Mouse (Mus musculus) lung, embryonic 16.5 days (tissue): ENCODE results near the gene Cfap54. TPM values are rescaled to one million over a fixed set of nuclear protein-coding genes. Genes with fewer than 3 reads are reported as not detected.

ENCODE experiments used
- polyA plus RNA-seq: library from polyadenylated mRNA; unstranded; fragments of >200 nt; fragmentation: Nextera tagmentation; extraction: Ambion mirVana; gene quantifications from 2 replicates; pipeline ENCODE4 v1.2.1, GENCODE M21; 2015

Cfap54 gene
- polyA plus RNA-seq, 1 experiment from 2014 or later: 2.0 TPM

Other genes with a start within 250 kb of the Cfap54 start
- 15.0 and 15.8 TPM in 2 replicates for gene Cdk17, start 79.3 kb upstream of the Cfap54 start, polyA plus RNA-seq
- 44.9 and 48.0 TPM in 2 replicates for gene Elk3, start 229.5 kb upstream of the Cfap54 start, polyA plus RNA-seq